Mouse (Mus musculus): Measurements from ENCODE around the gene Tle4.

- TF ChIP-seq CTCF (IDR thresholded peaks at IDR 0.05; ENCODE audit: low read depth) (no peak), EP300 (IDR thresholded peaks at IDR 0.05; ENCODE audit: low read depth) (no peak)
Observed at GRCm38 (mm10) chr19:14414957-14415356, 182.9 kb downstream of the Tle4 start.

Measured in heart, postnatal 0 days (tissue).